Mouse (Mus musculus): ENCODE data around the gene Gstt1.

- no peak for TF ChIP-seq CTCF (IDR thresholded peaks at IDR 0.05; ENCODE audit: borderline replicate concordance, extremely low read depth, insufficient read depth, insufficient read length)
- no peak for TF ChIP-seq POLR2A (IDR thresholded peaks at IDR 0.05; ENCODE audit: borderline replicate concordance, extremely low read depth, insufficient read depth, insufficient read length, poor library complexity, severe bottlenecking)
These were observed 31.5 kb downstream of the Gstt1 start for GRCm38 (mm10) chr10:75766856-75767255.

All from brain, embryonic 14.5 days (tissue).